Mouse (Mus musculus): ENCODE results near the gene Ostf1.

GRCm38 (mm10) chr19:18650473-18650872, 18.9 kb upstream of the Ostf1 start:
- TF ChIP-seq POLR2A (IDR thresholded peaks at IDR 0.05; ENCODE audit: extremely low read depth, insufficient read depth, low read length) = no peak
- TF ChIP-seq CTCF (IDR thresholded peaks at IDR 0.05; ENCODE audit: low read depth, low read length) = no peak

Measured in liver, adult 2 months (tissue).